Mouse (Mus musculus) layer of hippocampus, postnatal 25 days (tissue): Measurements from ENCODE around the gene Gm26566. TPM values are rescaled to one million over a fixed set of nuclear protein-coding genes. Genes with fewer than 3 reads are reported as not detected.

ENCODE experiments used
- DNase-seq, 2 experiments: peaks; one replicate each; pipeline ENCODE4 v3.0.0; 2022; ENCODE audit warnings: mixed read lengths in 2 of 2, low spot score in 1 of 2; ENCODE audit errors: extremely low spot score in 1 of 2
- total RNA-seq, 2 experiments: library from RNA; stranded (reverse); gene quantifications; 2 replicates each; pipeline ENCODE4 v1.2.3; 2021

Gene Gm26566
- total RNA-seq, result 1 to 10 TPM; 1.4 to 1.8 TPM

- DNase-seq, result peak; percentile 83 to 89
Observed at GRCm38 (mm10) chr4:88721791-88722721, at the start of gene Gm26566, which contains the start of gene Klhl9. TSS of gene Gm26566 (plus strand) at chr4:88721805. TSS of gene Klhl9 (minus strand) at chr4:88722465.

GRCm38 (mm10) chr4:88676824-88677223, 44.8 kb upstream of the Gm26566 start, which contains the start of gene Ifna16:
TSS of gene Ifna16 (minus strand) at chr4:88676924.
- DNase-seq, result no peak

- DNase-seq, result peak in 1 of 2 experiments; percentile 38
Observed at GRCm38 (mm10) chr4:88680362-88680761, 41.2 kb upstream of the Gm26566 start.

GRCm38 (mm10) chr4:88681353-88681752, 40.3 kb upstream of the Gm26566 start:
- DNase-seq, result no peak

- DNase-seq, result no peak
Observed at GRCm38 (mm10) chr4:88683812-88684211, 37.8 kb upstream of the Gm26566 start, which contains the start of gene Ifna2. TSS of gene Ifna2 (minus strand) at chr4:88683912.

GRCm38 (mm10) chr4:88691259-88691658, 30.3 kb upstream of the Gm26566 start, which contains the start of gene Ifnab:
TSS of gene Ifnab (minus strand) at chr4:88691359.
- DNase-seq, result no peak

- DNase-seq, result no peak
Observed at GRCm38 (mm10) chr4:88692537-88692936, 29.1 kb upstream of the Gm26566 start.

GRCm38 (mm10) chr4:88693392-88693791, 28.2 kb upstream of the Gm26566 start:
- DNase-seq, result no peak

- peak; percentile 65 to 81 for DNase-seq
Observed at GRCm38 (mm10) chr4:88696237-88696884, 25.2 kb upstream of the Gm26566 start.

GRCm38 (mm10) chr4:88697108-88697507, 24.5 kb upstream of the Gm26566 start:
- DNase-seq, result no peak

GRCm38 (mm10) chr4:88697753-88698152, 23.9 kb upstream of the Gm26566 start:
- no peak for DNase-seq

- DNase-seq, result no peak
Observed at GRCm38 (mm10) chr4:88698781-88699180, 22.8 kb upstream of the Gm26566 start.

GRCm38 (mm10) chr4:88699301-88699700, 22.3 kb upstream of the Gm26566 start:
- DNase-seq, result no peak

- no peak for DNase-seq
Observed at GRCm38 (mm10) chr4:88705924-88706323, 15.7 kb upstream of the Gm26566 start.

GRCm38 (mm10) chr4:88707128-88707826, 14.3 kb upstream of the Gm26566 start:
- DNase-seq, result no peak

GRCm38 (mm10) chr4:88714281-88714680, 7.3 kb upstream of the Gm26566 start:
- no peak for DNase-seq

GRCm38 (mm10) chr4:88715059-88715458, 6.5 kb upstream of the Gm26566 start:
- no peak for DNase-seq

- DNase-seq, result no peak
Observed at GRCm38 (mm10) chr4:88718715-88719114, 2.9 kb upstream of the Gm26566 start.

GRCm38 (mm10) chr4:88723497-88724090, 2.0 kb downstream of the Gm26566 start:
- DNase-seq, result no peak

- DNase-seq, result no peak
Observed at GRCm38 (mm10) chr4:88726727-88727126, 5.1 kb downstream of the Gm26566 start.
